14 mouse cellular contexts compared by ENCODE assay signal in the genomic region with DNA sequence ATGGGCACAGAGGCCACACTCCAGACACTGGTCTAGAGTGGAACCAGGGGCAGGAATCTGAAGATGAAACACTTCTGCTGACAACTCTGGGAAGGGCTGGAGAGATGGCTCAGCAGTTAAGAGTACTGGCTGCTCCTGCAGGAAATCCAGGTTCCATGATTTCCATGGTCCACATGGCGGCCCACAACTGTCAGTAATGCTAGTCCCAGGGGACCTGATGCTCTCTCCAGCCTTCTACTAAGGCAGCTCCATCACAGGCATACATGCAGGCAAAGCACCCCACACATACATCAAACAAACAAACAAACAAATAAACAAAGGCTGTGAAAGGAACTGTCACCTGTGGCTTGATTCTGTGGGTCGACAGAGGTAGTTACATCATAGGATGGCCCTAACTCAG. TPM values are rescaled to one million over a fixed set of nuclear protein-coding genes. Genes with fewer than 3 reads are reported as not detected.
"Had no signal": no experiment of that assay in that cellular context is flagged by ENCODE, and none has a peak within 500 bp of the region (broad histone marks: within the 10 kb centered on the region; RNA-seq: fewer than 3 reads in every experiment).

No protein-coding gene starts in this region.

- DNase-seq: lung, adult 2 months; lung, postnatal 36 days; right cerebral cortex, postnatal 4 days; spleen, adult 18-20 months; thymus, adult 18-20 months; thymus, postnatal 14 days had no signal

- H3K4me1 ChIP-seq: liver, embryonic 15.5 days; neural tube, embryonic 15.5 days had no signal

- ATAC-seq: lung, postnatal 0 days had no signal

- H3K27ac ChIP-seq: limb, embryonic 10.5 days; liver, embryonic 15.5 days; midbrain, embryonic 10.5 days; neural tube, embryonic 15.5 days had no signal

- H3K4me2 ChIP-seq: liver, embryonic 11.5 days; liver, embryonic 15.5 days; neural tube, embryonic 15.5 days had no signal

- H3K9ac ChIP-seq: liver, embryonic 15.5 days; neural tube, embryonic 15.5 days had no signal

- H3K9me3 ChIP-seq: limb, embryonic 10.5 days; liver, embryonic 15.5 days; midbrain, embryonic 10.5 days; neural tube, embryonic 15.5 days had no signal

- H3K27me3 ChIP-seq: neural tube, embryonic 15.5 days had no signal

- H3K4me3 ChIP-seq: limb, embryonic 10.5 days; liver, embryonic 15.5 days; midbrain, embryonic 10.5 days; myocyte; neural tube, embryonic 15.5 days had no signal

- H3K36me3 ChIP-seq: limb, embryonic 10.5 days; liver, embryonic 15.5 days; midbrain, embryonic 10.5 days; neural tube, embryonic 15.5 days had no signal

RNA-seq across cellular contexts. Expression of a gene that starts 48.7 kb away (rescaled TPM):
- polyA plus RNA-seq: liver, embryonic 11.5 days; liver, embryonic 15.5 days; neural tube, embryonic 11.5 days had no signal
